In genomic region chr15:89499784-89500220, GRCm38 (mm10) we compare ENCODE assay signal across 8 mouse cellular contexts. TPM values are rescaled to one million over a fixed set of nuclear protein-coding genes. Genes with fewer than 3 reads are reported as not detected.
DNase-seq lines count a peak whose midpoint lies in the region; ATAC-seq and TF ChIP-seq lines count a peak whose summit lies in the region.

No protein-coding gene starts in this region.

- H3K9me3 ChIP-seq in erythroblast, embryonic 14.5 days (ENCODE audit: control insufficient read depth, low read length): no peaks in the 10 kb centered on the region
- no peaks in the 10 kb centered on the region for H3K9me3 ChIP-seq in embryonic facial prominence, embryonic 11.5 days (replicated peaks; ENCODE audit: control insufficient read depth, low read length)
- no peaks in the 10 kb centered on the region for H3K9me3 ChIP-seq in limb, embryonic 12.5 days

- H3K4me1 ChIP-seq in erythroblast, embryonic 14.5 days (ENCODE audit: control insufficient read depth): peaks cover 35% of the 10 kb centered on the region
- peaks cover 5% of the 10 kb centered on the region; the same call in 1 of the 2 replicates for H3K4me1 ChIP-seq in embryonic facial prominence, embryonic 11.5 days (ENCODE audit: control insufficient read depth, insufficient read depth, low read length)
- H3K4me1 ChIP-seq in limb, embryonic 12.5 days (replicated peaks): peaks cover 18% of the 10 kb centered on the region

- H3K4me2 ChIP-seq in embryonic facial prominence, embryonic 11.5 days (ENCODE audit: low read depth, low read length): peak overlapping the region; percentile 92
- H3K4me2 ChIP-seq in limb, embryonic 12.5 days: peak overlapping the region; percentile 93

- peak overlapping the region; percentile 65 for H3K4me3 ChIP-seq in erythroblast, embryonic 14.5 days (replicated peaks)
- peak overlapping the region; percentile 85 for H3K4me3 ChIP-seq in embryonic facial prominence, embryonic 11.5 days (ENCODE audit: low read depth, low read length)
- H3K4me3 ChIP-seq in limb, embryonic 12.5 days (replicated peaks): peak overlapping the region; percentile 87

- peak overlapping the region; percentile 84 for H3K9ac ChIP-seq in embryonic facial prominence, embryonic 11.5 days (replicated peaks; ENCODE audit: low read length)
- H3K9ac ChIP-seq in limb, embryonic 12.5 days (replicated peaks): peak overlapping the region; percentile 93

- no peak for DNase-seq in Patski (ENCODE audit: low read depth, low spot score)
- DNase-seq in embryonic facial prominence, embryonic 11.5 days (ENCODE audit: low spot score): peak; percentile 90
- peak; percentile 65 for DNase-seq in heart, postnatal 4 days
- peak; percentile 81 for DNase-seq in neural tube, embryonic 10.5 days (ENCODE audit: extremely low spot score, low spot score)
- peak; percentile 55 for DNase-seq in yolk sac, embryonic 10.5 days (ENCODE audit: low spot score)

- 0 out of 2 replicates have a peak overlapping the region, but pooled peaks have one; percentile 20 for H3K27ac ChIP-seq in embryonic facial prominence, embryonic 11.5 days (replicated peaks; ENCODE audit: low read depth, low read length)
- H3K27ac ChIP-seq in limb, embryonic 12.5 days: peak overlapping the region; percentile 70

- CTCF ChIA-PET in Patski (lab: Charles Lee): no interaction called here

- WGBS in embryonic facial prominence, embryonic 11.5 days: 1% methylated on average over 24 of the region's 60 CpGs
- WGBS in limb, embryonic 12.5 days: 0% methylated on average over 29 of the region's 60 CpGs

- no peak for TF ChIP-seq CTCF in Patski (IDR thresholded peaks at IDR 0.05)

- no peaks in the 10 kb centered on the region for H3K36me3 ChIP-seq in erythroblast, embryonic 14.5 days (ENCODE audit: control insufficient read depth)
- H3K36me3 ChIP-seq in embryonic facial prominence, embryonic 11.5 days (replicated peaks; ENCODE audit: control insufficient read depth, insufficient read depth, low read depth, low read length): no peaks in the 10 kb centered on the region
- H3K36me3 ChIP-seq in limb, embryonic 12.5 days: peaks cover 12% of the 10 kb centered on the region

- POLR2A ChIA-PET in Patski (lab: Charles Lee): no interaction called here

- in situ Hi-C loops in Patski (cut with MboI; ENCODE audit: low pct_unique_long_range_greater_than_20kb): no loop called here

- H3K27me3 ChIP-seq in erythroblast, embryonic 14.5 days (ENCODE audit: control insufficient read depth): peaks cover 44% of the 10 kb centered on the region
- H3K27me3 ChIP-seq in Patski: peaks cover 29% of the 10 kb centered on the region
- H3K27me3 ChIP-seq in embryonic facial prominence, embryonic 11.5 days (ENCODE audit: control insufficient read depth, insufficient read depth, low read length): peaks cover 19% of the 10 kb centered on the region
- peaks cover 51% of the 10 kb centered on the region for H3K27me3 ChIP-seq in limb, embryonic 12.5 days

- ATAC-seq in erythroblast, adult 5-6 weeks (replicated peaks; ENCODE audit: low FRiP score, poor library complexity, severe bottlenecking): no peak
- peak; percentile 44 for ATAC-seq in Patski
- peak; percentile 61 for ATAC-seq in embryonic facial prominence, embryonic 11.5 days (replicated peaks; ENCODE audit: insufficient number of reproducible peaks, low FRiP score, low TSS enrichment, low read depth)
- ATAC-seq in limb, embryonic 12.5 days (ENCODE audit: insufficient number of reproducible peaks, insufficient read depth, low FRiP score, low TSS enrichment, low read depth): peak; percentile 64

RNA-seq across cellular contexts. Expression of gene Shank3, which starts 0.4 kb away (rescaled TPM):
- 0.08 and 0.16 TPM in 2 replicates for polyA plus RNA-seq in erythroblast, embryonic 14.5 days (2012)
- 0.63 and 0.77 TPM in 2 replicates for total RNA-seq in erythroblast, adult 5-6 weeks (2015; ENCODE audit: low replicate concordance)
- total RNA-seq in erythroblast, adult 5-6 weeks (2017; ENCODE audit: low replicate concordance): 0.98 and 1.0 TPM in 2 replicates
- polyA plus RNA-seq in Patski (2021): 2.0 TPM
- 1.5 and 1.6 TPM in 2 replicates for polyA plus RNA-seq in embryonic facial prominence, embryonic 11.5 days (2014; fragmentation: Nextera tagmentation; extraction: Ambion mirVana)
- 10 to 100 TPM; 70.0 to 73.7 TPM for total RNA-seq in heart, postnatal 4 days (2021)
- 2.4 and 3.2 TPM in 2 replicates for polyA plus RNA-seq in limb, embryonic 12.5 days (2016; fragmentation: Nextera tagmentation; extraction: Ambion mirVana)

RNA-seq across cellular contexts. Expression of gene Arsa, which starts 22.6 kb away (rescaled TPM):
- polyA plus RNA-seq in erythroblast, embryonic 14.5 days (2012): 0.30 and 0.59 TPM in 2 replicates
- total RNA-seq in erythroblast, adult 5-6 weeks (2015; ENCODE audit: low replicate concordance): 0.42 TPM in 1 of 2 replicates, not detected in the other
- total RNA-seq in erythroblast, adult 5-6 weeks (2017; ENCODE audit: low replicate concordance): 1.5 and 2.2 TPM in 2 replicates
- 71.1 TPM for polyA plus RNA-seq in Patski (2021)
- polyA plus RNA-seq in embryonic facial prominence, embryonic 11.5 days (2014; fragmentation: Nextera tagmentation; extraction: Ambion mirVana): 7.5 and 9.3 TPM in 2 replicates
- 10 to 100 TPM; 12.0 to 14.6 TPM for total RNA-seq in heart, postnatal 4 days (2021)
- polyA plus RNA-seq in limb, embryonic 12.5 days (2016; fragmentation: Nextera tagmentation; extraction: Ambion mirVana): 15.2 and 15.6 TPM in 2 replicates

RNA-seq across cellular contexts. Expression of gene Mapk8ip2, which starts 46.1 kb away (rescaled TPM):
- polyA plus RNA-seq in erythroblast, embryonic 14.5 days (2012): not detected in 2 replicates
- total RNA-seq in erythroblast, adult 5-6 weeks (2015; ENCODE audit: low replicate concordance): 0.19 and 0.21 TPM in 2 replicates
- 0.14 and 0.34 TPM in 2 replicates for total RNA-seq in erythroblast, adult 5-6 weeks (2017; ENCODE audit: low replicate concordance)
- polyA plus RNA-seq in Patski (2021): 0.17 TPM
- polyA plus RNA-seq in embryonic facial prominence, embryonic 11.5 days (2014; fragmentation: Nextera tagmentation; extraction: Ambion mirVana): 5.4 and 6.4 TPM in 2 replicates
- under 1 TPM; 0.10 to 0.34 TPM for total RNA-seq in heart, postnatal 4 days (2021)
- 2.0 and 2.1 TPM in 2 replicates for polyA plus RNA-seq in limb, embryonic 12.5 days (2016; fragmentation: Nextera tagmentation; extraction: Ambion mirVana)
